Mouse (Mus musculus) kidney, embryonic 14.5 days (tissue): ENCODE measurements around the gene Mndal. TPM values are rescaled to one million over a fixed set of nuclear protein-coding genes. Genes with fewer than 3 reads are reported as not detected.
"Not testable (repeated sequence)": the region's sequence is repeated elsewhere in the genome, so short reads cannot be mapped to it uniquely, and the experiment has no call there.

Experiments
- ATAC-seq: fragments of 200-750 bp; cut with Nextera tagmentation; 2 replicates; pipeline ENCODE4 v1.8.0; 2017; ENCODE audit warnings: moderate number of reproducible peaks, mild to moderate bottlenecking, moderate TSS enrichment, moderate library complexity; ENCODE audit not compliant: low FRiP score, low TSS enrichment
- H3K27ac ChIP-seq: fragments of 300-500 bp; sonication (generic); 2 replicates; pipeline ENCODE4 v1.5.1; 2014; ENCODE audit warnings: low read depth, mild to moderate bottlenecking, low read length, moderate library complexity, mixed read lengths
- H3K27me3 ChIP-seq: fragments of 300-500 bp; sonication (generic); 2 replicates; pipeline ENCODE4 v1.6.1; 2014; ENCODE audit warnings: mild to moderate bottlenecking, low read length; ENCODE audit not compliant: control insufficient read depth, insufficient read depth
- H3K36me3 ChIP-seq: fragments of 300-500 bp; sonication (generic); 2 replicates; pipeline ENCODE4 v1.6.1; 2014; ENCODE audit warnings: low read length, mixed read lengths; ENCODE audit not compliant: control insufficient read depth, insufficient read depth
- H3K4me1 ChIP-seq: fragments of 300-500 bp; sonication (generic); 2 replicates; pipeline ENCODE4 v1.6.1; 2014; ENCODE audit warnings: low read length, mixed read lengths; ENCODE audit not compliant: control insufficient read depth, insufficient read depth
- H3K4me2 ChIP-seq: fragments of 300-500 bp; sonication (generic); replicated peaks from 2 replicates; pipeline ENCODE4 v1.6.1; 2014; ENCODE audit warnings: low read depth, mild to moderate bottlenecking, low read length
- H3K4me3 ChIP-seq: fragments of 300-500 bp; sonication (generic); 2 replicates; pipeline ENCODE4 v1.5.1; 2014; ENCODE audit warnings: mild to moderate bottlenecking, low read length
- H3K9ac ChIP-seq: fragments of 300-500 bp; sonication (generic); 2 replicates; pipeline ENCODE4 v1.6.1; 2014; ENCODE audit warnings: low read depth, mild to moderate bottlenecking, low read length, moderate library complexity
- H3K9me3 ChIP-seq: fragments of 300-500 bp; sonication (generic); 2 replicates; pipeline ENCODE4 v1.6.1; 2016; ENCODE audit warnings: low read length; ENCODE audit not compliant: control insufficient read depth
- WGBS: fragments of 180-500 bp; shearing (Covaris S2); extraction: QIAGEN DNeasy Blood & Tissue Kit; methylation state at CpG from one replicate; pipeline ENCODE4 v1.1.7; 2014; 5-methylcytosine and 5-hydroxymethylcytosine counted together
- polyA plus RNA-seq: library from polyadenylated mRNA; unstranded; fragments of >200 nt; fragmentation: Nextera tagmentation; extraction: Ambion mirVana; gene quantifications from 2 replicates; pipeline ENCODE4 v1.2.1, GENCODE M21; 2014

The Mndal gene
- polyA plus RNA-seq, 1 experiment from 2014 or later, result 1.8 TPM

GRCm38 (mm10) chr1:173955071-173955796 lies 12.9 kb upstream of the Mndal start:
- no peaks in the 10 kb centered on the region for H3K4me1 ChIP-seq
- 97% methylated on average over 2 of the region's 2 CpGs for WGBS
- no peak for ATAC-seq
- no peaks in the 10 kb centered on the region for H3K36me3 ChIP-seq
- no peak overlapping the region for H3K4me3 ChIP-seq
- no peak overlapping the region for H3K27ac ChIP-seq
- H3K9me3 ChIP-seq, result no peaks in the 10 kb centered on the region
- no peak overlapping the region for H3K9ac ChIP-seq
- H3K4me2 ChIP-seq, result no peak overlapping the region
- H3K27me3 ChIP-seq, result no peaks in the 10 kb centered on the region

- Histone ChIP-seq H3K9ac (no peak overlapping the region), H3K4me3 (no peak overlapping the region), H3K27ac (no peak overlapping the region), H3K9me3 (no peaks in the 10 kb centered on the region), H3K36me3 (no peaks in the 10 kb centered on the region), H3K27me3 (no peaks in the 10 kb centered on the region), H3K4me2 (no peak overlapping the region), H3K4me1 (no peaks in the 10 kb centered on the region)
- ATAC-seq, result no peak
- 79% methylated on average over 1 of the region's 1 CpGs for WGBS
These were observed 11.3 kb upstream of the Mndal start for GRCm38 (mm10) chr1:173953563-173953962.

- H3K4me2 ChIP-seq, H3K27me3 ChIP-seq, H3K9me3 ChIP-seq, ATAC-seq, H3K4me1 ChIP-seq, H3K9ac ChIP-seq, H3K4me3 ChIP-seq, H3K36me3 ChIP-seq, H3K27ac ChIP-seq: not testable (repeated sequence)
- 89% methylated on average over 2 of the region's 2 CpGs for WGBS
These were observed 6.8 kb upstream of the Mndal start for GRCm38 (mm10) chr1:173949044-173949443.

GRCm38 (mm10) chr1:173942780-173943066 lies 432 bp upstream of the Mndal start:
- not testable (repeated sequence) for ATAC-seq

GRCm38 (mm10) chr1:173941522-173941921 lies 769 bp downstream of the Mndal start:
- ATAC-seq, H3K4me2 ChIP-seq, H3K9me3 ChIP-seq, H3K4me1 ChIP-seq, H3K27ac ChIP-seq, H3K36me3 ChIP-seq, H3K27me3 ChIP-seq, H3K4me3 ChIP-seq, H3K9ac ChIP-seq: not testable (repeated sequence)
- WGBS, result 86% methylated on average over 2 of the region's 2 CpGs

More at GRCm38 (mm10) chr1:173942780-173943066, 432 bp upstream of the Mndal start:
- not testable (repeated sequence) for H3K27me3 ChIP-seq, H3K9ac ChIP-seq, H3K4me2 ChIP-seq, H3K4me3 ChIP-seq, H3K9me3 ChIP-seq, H3K36me3 ChIP-seq, H3K27ac ChIP-seq, H3K4me1 ChIP-seq

- not testable (repeated sequence) for H3K4me1 ChIP-seq, H3K9ac ChIP-seq, H3K27ac ChIP-seq, H3K9me3 ChIP-seq, H3K4me3 ChIP-seq, H3K4me2 ChIP-seq, ATAC-seq, H3K27me3 ChIP-seq, H3K36me3 ChIP-seq
- 80% methylated on average over 2 of the region's 3 CpGs for WGBS
These were observed 23.0 kb downstream of the Mndal start for GRCm38 (mm10) chr1:173919279-173919678.

- WGBS, result 83% methylated on average over 2 of the region's 2 CpGs
- Histone ChIP-seq H3K27me3 (no peaks in the 10 kb centered on the region), H3K4me2 (no peak overlapping the region), H3K9ac (no peak overlapping the region), H3K27ac (no peak overlapping the region), H3K4me1 (no peaks in the 10 kb centered on the region), H3K36me3 (no peaks in the 10 kb centered on the region), H3K4me3 (no peak overlapping the region), H3K9me3 (no peaks in the 10 kb centered on the region)
- ATAC-seq, result no peak
These were observed 27.7 kb downstream of the Mndal start for GRCm38 (mm10) chr1:173914559-173914958.

- not testable (repeated sequence) for H3K9ac ChIP-seq, H3K4me2 ChIP-seq, H3K27me3 ChIP-seq, H3K36me3 ChIP-seq, H3K27ac ChIP-seq, H3K9me3 ChIP-seq, ATAC-seq, H3K4me1 ChIP-seq, H3K4me3 ChIP-seq
These were observed 29.0 kb downstream of the Mndal start for GRCm38 (mm10) chr1:173913256-173913791.

GRCm38 (mm10) chr1:173912548-173913255 lies 29.6 kb downstream of the Mndal start, which contains the start of gene Ifi211:
Gene Ifi211 (minus strand): TSS chr1:173913046.
- not testable (repeated sequence) for H3K9me3 ChIP-seq, H3K27me3 ChIP-seq, ATAC-seq, H3K4me3 ChIP-seq, H3K4me1 ChIP-seq, H3K4me2 ChIP-seq, H3K27ac ChIP-seq, H3K9ac ChIP-seq, H3K36me3 ChIP-seq
- 80% methylated on average over 6 of the region's 6 CpGs for WGBS
